In genomic region chr1:38824926-38825325, GRCm38 (mm10) we compare ENCODE assay signal across 18 mouse cellular contexts. TPM values are rescaled to one million over a fixed set of nuclear protein-coding genes. Genes with fewer than 3 reads are reported as not detected.
"Had no signal": no experiment of that assay in that cellular context is flagged by ENCODE, and none has a peak within 500 bp of the region (broad histone marks: within the 10 kb centered on the region; RNA-seq: fewer than 3 reads in every experiment).

No protein-coding gene starts in this region.

- H3K9me3 ChIP-seq: limb, embryonic 12.5 days; limb, embryonic 15.5 days; midbrain, embryonic 13.5 days had no signal

- H3K4me1 ChIP-seq: limb, embryonic 15.5 days had no signal

- H3K4me3 ChIP-seq: layer of hippocampus, adult 2 months; limb, embryonic 12.5 days; limb, embryonic 15.5 days; midbrain, embryonic 13.5 days had no signal

- DNase-seq: kidney, adult 18-20 months; kidney, adult 9 months; kidney, postnatal 25 days; layer of hippocampus, adult 9-11 months; liver, postnatal 0 days; lung, embryonic 14.5 days; right cerebral cortex, postnatal 25 days; thymus, postnatal 25 days had no signal

- H3K36me3 ChIP-seq: limb, embryonic 12.5 days; limb, embryonic 15.5 days had no signal

- ATAC-seq: intestine, embryonic 16.5 days; liver, postnatal 0 days; lung, postnatal 0 days; midbrain, embryonic 13.5 days had no signal

- H3K27ac ChIP-seq: kidney, postnatal 0 days; layer of hippocampus, adult 2 months; limb, embryonic 12.5 days; limb, embryonic 15.5 days; liver, embryonic 14.5 days; macrophage; midbrain, embryonic 13.5 days had no signal

- H3K9ac ChIP-seq: limb, embryonic 12.5 days; limb, embryonic 15.5 days; liver, embryonic 14.5 days; liver, postnatal 0 days; lung, embryonic 14.5 days; midbrain, embryonic 13.5 days had no signal

- H3K4me2 ChIP-seq: limb, embryonic 12.5 days; limb, embryonic 15.5 days; liver, embryonic 11.5 days; lung, embryonic 14.5 days; midbrain, embryonic 13.5 days had no signal

- H3K27me3 ChIP-seq: limb, embryonic 12.5 days; limb, embryonic 15.5 days; midbrain, embryonic 13.5 days had no signal

RNA-seq across cellular contexts. Expression of gene Lonrf2, which starts 11.6 kb away (rescaled TPM):
- polyA plus RNA-seq: macrophage had no signal
